Mouse (Mus musculus): ENCODE results near the gene Olfr586.

Gene Olfr586

DNA sequence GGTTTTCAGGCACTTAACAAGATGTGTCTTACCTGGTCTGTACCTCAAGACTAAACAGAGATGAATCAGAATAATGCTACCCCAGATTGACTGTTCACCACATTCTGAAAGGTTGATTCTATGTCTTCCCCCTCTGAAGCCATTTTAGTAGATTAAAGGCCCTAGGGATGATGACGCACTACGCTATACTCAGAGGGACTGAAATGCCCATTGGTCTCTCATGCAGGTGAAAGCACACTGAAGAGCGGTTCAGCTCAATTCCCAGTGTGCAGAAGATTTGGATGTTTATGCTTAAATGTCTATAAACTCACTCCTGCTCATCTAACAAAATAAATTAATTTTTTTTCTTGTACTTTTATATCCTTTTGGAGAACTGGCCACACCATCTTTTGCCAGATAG is at the start of gene Olfr586:
Olfr586 (minus strand) TSS at position 101 of the 400 bp plus-strand sequence.
- no peak for DNase-seq

DNA sequence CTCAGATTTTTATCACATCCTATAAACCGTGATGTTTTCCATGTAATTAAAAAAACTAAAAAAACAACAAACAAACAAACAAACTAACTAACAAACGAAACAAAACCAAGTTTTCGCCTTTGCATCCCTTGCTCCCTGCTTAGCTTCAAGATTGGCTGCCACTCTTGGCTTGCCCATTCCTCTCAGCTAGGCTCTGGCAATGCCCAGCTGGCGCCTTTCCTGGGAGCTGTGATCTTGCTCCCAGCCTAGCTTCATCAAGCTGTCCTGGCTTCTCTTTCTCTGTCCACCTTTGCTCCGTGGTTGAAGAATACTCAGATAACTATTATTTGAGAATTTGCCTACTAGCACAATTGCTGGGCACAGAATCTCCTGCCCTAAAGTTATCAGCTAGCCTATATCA is 44.3 kb upstream of the Olfr586 start:
- no peak for DNase-seq

DNA sequence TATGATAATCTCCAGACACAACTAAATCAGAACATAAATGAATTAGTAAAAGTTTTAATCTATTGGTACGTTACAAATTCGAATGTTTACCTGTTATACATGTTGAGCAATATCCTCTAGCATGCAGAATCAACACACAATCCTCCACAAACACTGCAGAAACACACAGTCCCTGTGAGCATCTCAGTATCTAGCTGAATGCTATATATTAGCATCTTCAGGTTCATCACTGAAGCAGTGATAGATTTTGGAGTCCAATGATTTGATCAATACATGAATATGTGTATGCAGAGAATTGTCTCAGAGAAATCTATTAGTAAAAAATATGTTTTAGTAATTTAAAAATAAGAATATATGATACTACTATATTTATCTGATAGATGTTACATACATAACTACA is 30.8 kb upstream of the Olfr586 start, which contains the start of gene Olfr589:
Olfr589 (minus strand) TSS at position 101 of the 400 bp plus-strand sequence.
- no peak for DNase-seq

DNA sequence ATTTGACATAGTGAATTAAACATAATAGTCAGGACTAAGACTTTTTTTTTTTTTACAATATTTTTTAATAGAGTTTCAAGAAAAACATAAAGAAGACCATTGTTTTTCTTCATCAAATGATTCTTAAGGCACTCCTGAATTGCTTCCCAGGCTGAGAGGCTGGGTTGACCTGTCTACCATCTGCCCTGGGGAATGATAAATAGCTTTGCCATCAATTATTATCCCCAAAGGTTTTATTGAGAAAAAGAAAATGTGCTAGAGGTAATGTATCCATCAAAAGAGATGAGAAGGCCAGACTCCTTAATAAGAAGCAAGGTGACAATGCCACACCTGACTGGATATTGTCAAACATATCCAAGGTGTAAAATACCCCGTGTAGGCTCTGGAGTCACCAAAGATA is 15.1 kb upstream of the Olfr586 start, which contains the start of gene Olfr588-ps1:
Olfr588-ps1 (plus strand) TSS at position 301 of the 400 bp plus-strand sequence.
- no peak for DNase-seq

DNA sequence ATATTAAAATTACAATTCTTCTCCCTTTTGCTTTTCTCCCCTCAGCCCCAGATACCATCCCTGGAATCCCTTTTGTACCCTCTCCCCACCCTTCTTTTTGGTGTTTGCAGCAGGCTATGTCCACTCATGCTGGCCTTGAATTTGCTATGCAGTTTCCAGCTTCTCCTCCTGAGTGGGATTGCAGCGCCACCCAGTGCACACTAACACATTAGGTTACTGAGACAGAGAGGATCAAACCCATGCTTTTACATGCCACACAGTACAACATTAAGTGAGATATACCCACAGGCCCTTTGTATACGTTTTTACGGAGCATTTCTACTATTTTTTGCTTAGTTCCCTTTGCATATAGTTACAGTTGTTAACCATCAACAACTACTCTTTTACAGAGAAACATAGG is 6.0 kb downstream of the Olfr586 start:
- no peak for DNase-seq

DNA sequence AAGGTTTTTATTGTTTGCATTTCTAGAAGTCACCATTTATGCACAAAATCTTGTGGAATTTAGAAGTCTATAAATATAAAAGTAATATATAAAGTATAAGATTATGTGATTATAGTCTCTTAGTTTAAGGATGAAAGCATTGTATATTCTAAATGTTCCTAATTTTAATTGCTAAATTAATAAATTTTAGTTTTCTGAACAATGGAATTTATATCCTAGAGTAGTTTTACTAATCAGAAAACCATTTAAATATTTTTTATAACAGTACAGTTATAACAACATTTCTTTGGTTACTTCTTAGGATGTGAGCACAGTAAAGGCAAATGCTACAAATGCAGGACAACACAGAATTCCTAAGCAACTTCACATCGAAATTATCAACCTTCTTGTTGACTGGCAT is 28.0 kb downstream of the Olfr586 start, which contains the start of gene Olfr585:
Olfr585 (plus strand) TSS at position 301 of the 400 bp plus-strand sequence.
- no peak for DNase-seq

DNA sequence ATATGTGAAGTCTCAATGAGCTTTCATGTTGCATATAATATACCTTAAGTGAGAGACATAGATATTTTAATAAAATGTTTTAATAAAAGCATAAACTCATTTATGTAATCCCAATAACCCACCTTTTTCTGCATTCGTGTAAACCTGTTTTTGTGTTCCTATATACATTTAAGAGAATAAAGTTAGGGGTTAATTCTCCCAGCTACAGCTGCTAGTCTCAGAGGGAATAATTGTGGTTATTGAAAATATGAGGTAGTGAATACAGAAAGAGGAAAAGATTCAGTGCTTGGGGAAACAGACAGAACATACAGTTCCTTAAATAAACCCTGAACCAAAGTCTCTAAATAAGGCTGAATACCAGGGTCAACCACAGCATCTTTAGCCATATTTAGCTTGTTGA is 43.9 kb downstream of the Olfr586 start, which contains the start of gene Olfr584:
Olfr584 (plus strand) TSS at position 301 of the 400 bp plus-strand sequence.
- DNase-seq: no peak

Measured in thymus, adult 18-20 months (tissue).